Mouse (Mus musculus) kidney, postnatal 10 days (tissue): ENCODE results near the gene Yju2.
A peak's percentile ranks its signal among the peaks of the same experiment; 100 is the strongest.

Experiments used
- DNase-seq: peaks from one replicate; pipeline ENCODE4 v3.0.0; 2021; ENCODE audit warnings: mixed read lengths

Yju2 gene

GRCm38 (mm10) chr17:55961631-55962030, 2.7 kb downstream of the Yju2 start:
- DNase-seq = no peak

- DNase-seq = no peak
Measured at GRCm38 (mm10) chr17:55963171-55963570, 4.3 kb downstream of the Yju2 start.

- no peak for DNase-seq
Measured at GRCm38 (mm10) chr17:55964496-55964895, 5.6 kb downstream of the Yju2 start.

GRCm38 (mm10) chr17:55964996-55965395, 6.1 kb downstream of the Yju2 start:
- no peak for DNase-seq

- no peak for DNase-seq
Measured at GRCm38 (mm10) chr17:55967186-55967585, 8.3 kb downstream of the Yju2 start.

GRCm38 (mm10) chr17:55968210-55968609, 9.3 kb downstream of the Yju2 start:
- peak; percentile 66 for DNase-seq

GRCm38 (mm10) chr17:55969560-55969959, 10.7 kb downstream of the Yju2 start:
- DNase-seq = peak; percentile 74

- DNase-seq = peak; percentile 73
Measured at GRCm38 (mm10) chr17:55969966-55970891, 11.3 kb downstream of the Yju2 start, which contains the start of gene Shd. Gene Shd, plus strand, starts transcription at chr17:55970467.

GRCm38 (mm10) chr17:55971453-55971852, 12.6 kb downstream of the Yju2 start:
- no peak for DNase-seq

GRCm38 (mm10) chr17:55976255-55976862, 17.5 kb downstream of the Yju2 start:
- DNase-seq = peak; percentile 90

- DNase-seq = no peak
Measured at GRCm38 (mm10) chr17:55977301-55977700, 18.4 kb downstream of the Yju2 start.

- peak; percentile 82 for DNase-seq
Measured at GRCm38 (mm10) chr17:55986030-55986961, 27.4 kb downstream of the Yju2 start, which contains the start of gene Fsd1. Gene Fsd1, plus strand, starts transcription at chr17:55986509.

- DNase-seq = no peak
Measured at GRCm38 (mm10) chr17:55990278-55990898, 31.5 kb downstream of the Yju2 start.

- peak; percentile 56 for DNase-seq
Measured at GRCm38 (mm10) chr17:55996007-55996406, 37.1 kb downstream of the Yju2 start.

GRCm38 (mm10) chr17:55999794-56000499, 41.0 kb downstream of the Yju2 start:
- DNase-seq = no peak

GRCm38 (mm10) chr17:56003000-56003399, 44.1 kb downstream of the Yju2 start:
- DNase-seq = no peak

- DNase-seq = peak; percentile 74
Measured at GRCm38 (mm10) chr17:56005415-56006061, 46.6 kb downstream of the Yju2 start, which contains the start of the genes Stap2 and Mpnd. Gene Stap2, minus strand, starts transcription at chr17:56005584. Gene Mpnd, plus strand, starts transcription at chr17:56005711.

GRCm38 (mm10) chr17:56006956-56007355, 48.1 kb downstream of the Yju2 start:
- DNase-seq = no peak

- no peak for DNase-seq
Measured at GRCm38 (mm10) chr17:56007444-56008355, 48.8 kb downstream of the Yju2 start.
